Mouse (Mus musculus) brain, embryonic 18.5 days (tissue): ENCODE data around the gene Fcho1.
"Not testable (repeated sequence)": the region's sequence is repeated elsewhere in the genome, so short reads cannot be mapped to it uniquely, and the experiment has no call there.

ENCODE experiments used
- DNase-seq: peaks from one replicate; pipeline ENCODE4 v3.0.0-alpha.2; 2012; ENCODE audit warnings: low read depth, low spot score

Gene Fcho1

GRCm38 (mm10) chr8:71718252-71718651, 7.3 kb downstream of the Fcho1 start:
- no peak for DNase-seq

- no peak for DNase-seq
These were observed 8.4 kb downstream of the Fcho1 start for GRCm38 (mm10) chr8:71717096-71717495.

- no peak for DNase-seq
These were observed 8.9 kb downstream of the Fcho1 start for GRCm38 (mm10) chr8:71716561-71717053.

GRCm38 (mm10) chr8:71715531-71715930, 10.0 kb downstream of the Fcho1 start:
- no peak for DNase-seq

- no peak for DNase-seq
These were observed 13.9 kb downstream of the Fcho1 start for GRCm38 (mm10) chr8:71711574-71711973.

DNA sequence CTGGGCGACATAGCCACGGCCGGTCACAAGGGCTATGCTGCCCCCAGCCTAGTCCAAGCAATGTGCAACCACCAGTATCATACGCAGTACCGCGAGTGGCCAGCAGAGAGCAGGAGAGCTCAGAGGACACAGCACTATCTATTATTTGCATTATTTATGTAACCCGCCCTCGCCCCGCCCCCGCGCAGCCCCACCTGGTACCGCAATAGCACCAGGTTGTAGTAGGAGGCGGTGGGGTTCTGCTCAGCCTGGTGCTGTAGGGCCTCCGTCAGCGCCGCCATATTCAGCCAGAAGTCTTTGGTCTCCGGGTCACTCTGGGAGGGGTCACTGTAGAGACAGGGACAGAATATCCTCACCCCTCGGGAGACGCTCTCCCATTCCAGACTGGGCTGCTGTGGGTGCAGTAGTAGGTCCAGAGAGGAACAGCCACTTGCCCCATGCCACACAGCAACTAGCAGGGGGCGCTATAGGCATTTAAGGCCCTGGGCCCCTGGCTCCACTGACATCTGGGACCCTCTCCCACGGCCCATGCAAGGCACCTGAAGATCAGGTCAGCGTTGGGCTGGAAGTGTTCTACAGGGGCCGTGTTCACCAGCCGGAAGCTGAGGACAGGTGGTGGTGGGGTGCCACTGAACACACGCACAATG, 15.6 kb downstream of the Fcho1 start:
- DNase-seq, result no peak

DNA sequence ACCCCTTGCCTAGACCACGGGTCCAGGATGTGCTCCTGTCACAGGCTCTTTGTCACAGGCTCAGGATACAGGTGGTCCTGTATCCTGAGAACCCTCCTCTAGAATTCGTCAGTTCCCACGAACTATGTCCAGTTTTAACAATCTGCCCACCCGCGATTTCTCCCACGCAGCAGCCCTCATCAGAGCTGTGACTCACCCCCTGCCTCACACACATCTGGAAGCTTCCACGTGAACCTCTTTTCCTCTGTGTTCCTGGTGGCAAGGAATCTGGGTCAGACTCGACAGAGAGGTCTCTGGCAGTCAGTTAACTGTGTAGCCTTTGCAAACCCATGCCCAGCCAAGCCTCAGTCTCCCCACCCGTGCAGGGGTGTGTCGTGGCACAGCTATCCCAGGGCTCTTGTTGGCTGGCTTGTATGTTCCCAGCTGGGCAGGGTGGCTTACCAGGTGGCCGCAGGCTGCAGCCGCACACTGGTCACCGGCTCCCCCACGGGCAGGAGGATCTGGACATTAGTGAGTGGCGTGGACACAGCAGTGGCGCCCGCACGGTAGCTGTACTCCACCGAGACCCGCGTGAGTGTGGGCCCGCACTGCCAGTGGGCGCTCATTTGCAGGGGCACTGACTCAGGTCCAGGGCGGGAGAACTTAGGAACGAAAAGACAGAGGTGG, 16.2 kb downstream of the Fcho1 start:
- DNase-seq, result no peak

GRCm38 (mm10) chr8:71707874-71708273, 17.6 kb downstream of the Fcho1 start:
- no peak for DNase-seq

DNA sequence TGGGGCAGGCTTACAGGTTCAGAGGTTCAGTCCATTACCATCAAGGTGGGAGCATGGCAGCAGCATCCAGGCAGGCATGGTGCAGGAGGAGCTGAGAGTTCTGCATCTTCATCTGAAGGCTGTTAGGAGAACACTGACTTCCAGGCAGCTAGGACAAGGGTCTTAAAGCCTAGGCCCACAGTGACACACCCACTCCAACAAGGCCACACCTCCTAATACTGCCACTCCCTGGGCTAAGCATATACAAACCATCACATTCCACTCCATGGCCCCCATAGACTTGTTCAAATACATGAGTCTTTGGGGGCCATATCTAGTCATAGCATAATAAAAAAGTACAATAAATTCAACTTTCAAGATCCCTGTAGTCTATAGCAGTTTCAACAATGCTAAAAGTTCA, 22.1 kb downstream of the Fcho1 start:
- DNase-seq, result not testable (repeated sequence)

DNA sequence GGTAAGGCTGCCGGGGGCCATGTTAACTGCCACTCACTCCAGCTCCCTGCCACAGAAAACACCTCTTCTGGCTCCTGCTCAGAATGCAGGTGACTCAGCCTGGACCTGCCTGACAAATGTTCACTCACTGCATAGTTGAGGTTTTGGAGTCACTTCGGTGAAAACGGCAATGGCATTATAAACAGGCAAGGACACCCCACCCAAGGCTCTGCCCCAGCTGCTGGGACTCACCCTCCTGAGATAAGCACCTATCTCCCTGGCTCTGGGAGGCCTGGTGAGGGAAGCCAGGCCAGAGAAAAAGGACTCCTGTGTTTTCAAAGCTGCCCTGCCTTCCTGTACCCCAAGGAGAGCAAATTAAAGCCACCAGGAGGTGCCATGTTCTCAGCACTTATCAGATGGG, 22.6 kb downstream of the Fcho1 start:
- no peak for DNase-seq

- DNase-seq, result no peak
These were observed 23.5 kb downstream of the Fcho1 start for GRCm38 (mm10) chr8:71702087-71702432.

GRCm38 (mm10) chr8:71701414-71702086, 24.0 kb downstream of the Fcho1 start, which contains the start of gene B3gnt3:
B3gnt3 (minus strand) TSS chr8:71701789.
- DNase-seq, result no peak

DNA sequence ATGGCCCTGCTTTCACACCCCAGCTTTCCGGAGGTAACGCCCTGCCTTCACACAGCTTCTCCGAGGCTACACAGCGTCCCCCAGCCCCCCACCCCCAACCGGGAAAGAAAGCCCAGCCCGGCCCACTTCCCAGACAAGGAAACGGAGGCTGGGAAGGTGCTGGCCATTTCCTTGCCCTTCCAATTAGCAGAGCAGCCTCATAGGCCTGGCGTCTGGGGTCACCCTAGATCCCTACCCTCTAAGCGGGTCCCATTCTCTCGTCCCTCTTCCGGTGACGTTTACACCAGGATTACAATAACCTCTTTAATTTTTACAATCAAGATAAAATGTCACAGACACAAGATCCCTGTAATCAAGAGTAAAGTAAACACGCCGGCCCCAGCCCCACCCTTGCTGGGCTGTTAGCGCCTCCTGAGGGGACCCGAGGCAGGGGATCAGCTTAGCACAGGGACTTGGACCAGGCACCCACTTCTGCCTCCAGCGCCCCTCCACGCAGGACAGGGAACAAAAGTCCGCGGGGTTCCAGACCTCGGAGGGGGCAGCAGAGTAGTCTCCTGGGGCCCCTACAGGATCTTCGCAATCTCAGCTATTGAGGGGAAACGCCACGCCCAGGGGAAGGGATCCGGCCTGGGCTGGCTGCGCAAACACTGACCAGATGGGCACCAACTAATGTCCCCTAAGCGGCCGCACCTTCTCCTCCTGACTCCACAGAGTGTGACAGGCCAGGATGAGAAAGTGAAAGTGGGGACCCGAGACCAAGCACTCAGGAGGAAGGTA, 24.8 kb downstream of the Fcho1 start:
- DNase-seq, result no peak

DNA sequence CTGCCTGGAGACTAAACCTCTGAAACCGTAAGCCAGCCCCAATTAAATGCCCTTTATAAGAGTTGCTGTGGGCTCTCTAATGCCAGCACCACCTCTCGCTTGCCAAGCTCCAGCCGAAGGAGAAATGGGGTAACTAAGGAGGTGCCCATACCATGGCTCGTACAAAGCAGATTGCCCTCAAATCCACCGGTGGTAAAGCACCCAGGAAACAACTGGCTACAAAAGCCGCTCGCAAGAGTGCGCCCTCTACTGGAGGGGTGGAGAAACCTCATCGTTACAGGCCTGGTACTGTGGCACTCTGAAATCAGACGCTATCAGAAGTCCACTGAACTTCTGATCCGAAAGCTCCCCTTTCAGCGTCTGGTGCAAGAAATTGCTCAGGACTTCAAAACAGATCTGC, 30.1 kb downstream of the Fcho1 start:
- DNase-seq, result not testable (repeated sequence)

- DNase-seq, result no peak
These were observed 32.1 kb downstream of the Fcho1 start for GRCm38 (mm10) chr8:71693166-71694041.

GRCm38 (mm10) chr8:71692509-71692908, 33.0 kb downstream of the Fcho1 start:
- no peak for DNase-seq

DNA sequence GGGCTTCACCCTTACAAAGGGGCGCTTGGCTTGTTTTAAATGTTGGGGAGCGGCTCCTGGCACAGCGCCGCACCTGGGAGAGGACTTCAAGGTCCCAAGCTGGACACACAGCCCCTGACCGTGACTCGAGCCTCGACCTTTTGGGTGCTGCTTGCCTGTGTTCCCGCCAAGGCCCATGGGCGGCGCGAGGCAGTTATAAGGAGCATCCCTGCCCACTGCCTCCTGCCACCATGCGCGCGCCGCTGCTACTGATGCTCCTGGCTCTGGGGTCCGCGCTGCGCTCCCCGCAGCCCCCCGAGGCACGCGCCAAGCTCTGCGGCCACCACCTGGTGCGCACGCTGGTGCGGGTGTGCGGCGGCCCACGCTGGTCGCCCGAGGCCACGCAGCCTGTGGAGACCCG, 36.5 kb downstream of the Fcho1 start, which contains the start of gene Insl3:
Insl3 (plus strand) TSS at position 187 of the 400 bp plus-strand sequence.
- no peak for DNase-seq

DNA sequence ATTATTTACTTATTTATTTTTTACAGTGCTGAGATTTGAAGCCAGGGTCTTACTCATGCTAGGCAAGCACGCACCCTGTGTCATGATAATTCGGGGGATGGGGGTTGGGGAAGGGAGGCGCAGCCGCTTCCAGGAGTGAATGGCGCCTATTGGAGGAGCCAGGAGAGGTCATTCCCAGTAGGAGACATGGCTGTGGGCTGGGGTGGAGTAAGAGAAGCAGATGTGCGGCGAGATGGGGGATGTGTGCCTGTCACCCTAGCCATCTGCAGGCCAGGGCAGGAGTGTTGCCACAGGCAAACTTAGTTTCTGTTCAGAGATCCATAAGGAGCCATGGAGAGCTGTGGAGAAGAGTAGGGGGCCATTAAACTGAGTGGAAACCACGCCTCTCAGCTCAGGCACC, 37.9 kb downstream of the Fcho1 start:
- DNase-seq, result no peak

- DNase-seq, result no peak
These were observed 39.3 kb downstream of the Fcho1 start for GRCm38 (mm10) chr8:71686143-71686734.

DNA sequence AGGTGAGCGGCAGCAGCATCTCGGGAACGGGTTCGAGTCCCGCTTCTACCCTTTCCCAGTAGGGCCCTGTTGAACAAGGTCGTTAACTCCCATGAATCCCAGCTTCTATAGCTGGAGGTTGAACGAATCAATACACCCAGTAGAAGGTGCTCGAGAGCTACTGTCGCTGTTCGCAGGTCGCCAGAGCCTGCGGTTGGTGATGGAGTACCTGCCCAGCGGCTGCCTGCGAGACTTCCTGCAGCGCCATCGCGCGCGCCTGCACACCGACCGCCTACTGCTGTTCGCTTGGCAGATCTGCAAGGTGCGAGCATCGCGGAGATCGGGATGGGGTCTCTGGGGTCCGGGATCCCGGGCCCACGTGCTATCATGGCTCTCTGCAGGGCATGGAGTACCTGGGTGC, 39.9 kb downstream of the Fcho1 start:
- DNase-seq, result no peak

- no peak for DNase-seq
These were observed 40.8 kb downstream of the Fcho1 start for GRCm38 (mm10) chr8:71684701-71685100.
